Mouse (Mus musculus) layer of hippocampus, adult 6 months (tissue): ENCODE data around the gene Cdx2. TPM values are rescaled to one million over a fixed set of nuclear protein-coding genes. Genes with fewer than 3 reads are reported as not detected.

Experiments used
- long read RNA-seq, 2 experiments: library from polyadenylated mRNA; unstranded; transcript quantifications; one replicate each; pipeline ENCODE4 v2.0.0; 2019 to 2020
- microRNA-seq: library from miRNA; unstranded; fragments of <30 nt; microRNA quantifications from one replicate; pipeline ENCODE4 v1.2.0, GENCODE M21; 2020
- polyA plus RNA-seq: library from polyadenylated mRNA; unstranded; fragments of <200 nt; fragmentation: Nextera tagmentation; gene quantifications from 2 replicates; pipeline ENCODE4 v1.2.3, GENCODE M21; 2021

Gene Cdx2
- polyA plus RNA-seq: not detected in 2 replicates
- long read RNA-seq, experiment 1: 0 reads
- long read RNA-seq, experiment 2: 0 reads

GRCm38 (mm10) chr5:147306638-147307397 is at the start of gene Cdx2:
Gene Cdx2 (minus strand): TSS chr5:147307270.

GRCm38 (mm10) chr5:147322183-147322582 is 15.1 kb upstream of the Cdx2 start, which contains the start of gene Urad:
Gene Urad (minus strand): TSS chr5:147322440.

GRCm38 (mm10) chr5:147269926-147270672 is 37.0 kb downstream of the Cdx2 start, which contains the start of gene Pdx1:
Gene Pdx1 (plus strand): TSS chr5:147269959.

Small RNAs within 50 kb of the gene (microRNA-seq; reads per million reads assigned to microRNA genes)
- gene Mir7k: 3.0 reads per million, percentile 8 among the genes with 10 or more reads in this experiment

Other genes starting within 250 kb of the Cdx2 start
- gene Lnx2, start 230.7 kb downstream of the Cdx2 start, polyA plus RNA-seq: 1.7 and 1.8 TPM in 2 replicates
- gene Polr1d, start 230.2 kb downstream of the Cdx2 start, polyA plus RNA-seq: 149 and 161 TPM in 2 replicates
- gene Gsx1, start 118.6 kb downstream of the Cdx2 start, polyA plus RNA-seq: 0.23 and 0.25 TPM in 2 replicates
- not detected in 2 replicates for gene Pdx1, start 37.3 kb downstream of the Cdx2 start, polyA plus RNA-seq
- gene Urad, start 15.2 kb upstream of the Cdx2 start, polyA plus RNA-seq: not detected in 2 replicates
- 1.4 TPM in 2 replicates for gene Flt3, start 93.2 kb upstream of the Cdx2 start, polyA plus RNA-seq
- gene Pan3, start 122.9 kb upstream of the Cdx2 start, polyA plus RNA-seq: 32.5 and 49.5 TPM in 2 replicates